Mouse (Mus musculus) forebrain, embryonic 14.5 days (tissue): Measurements from ENCODE around the gene Kif7. TPM values are rescaled to one million over a fixed set of nuclear protein-coding genes. Genes with fewer than 3 reads are reported as not detected.

Source experiments
- ATAC-seq: fragments of 200-750 bp; cut with Nextera tagmentation; 2 replicates; pipeline ENCODE4 v1.8.0; 2017; ENCODE audit warnings: mild to moderate bottlenecking, moderate library complexity
- DNase-seq: peaks from one replicate; pipeline ENCODE4 v3.0.0-alpha.2; 2015; ENCODE audit warnings: low spot score
- H3K27ac ChIP-seq: fragments of 300-500 bp; sonication (generic); 2 replicates; pipeline ENCODE4 v1.5.1; 2014; ENCODE audit warnings: low read depth, mild to moderate bottlenecking, control low read depth, low read length, moderate library complexity
- H3K27me3 ChIP-seq: fragments of 300-500 bp; sonication (generic); replicated peaks from 2 replicates; pipeline ENCODE4 v1.6.1; 2014; ENCODE audit warnings: low read length, control low read depth, mixed read lengths; ENCODE audit not compliant: control insufficient read depth, insufficient read depth
- H3K36me3 ChIP-seq: fragments of 300-500 bp; sonication (generic); 2 replicates; pipeline ENCODE4 v1.6.1; 2014; ENCODE audit warnings: low read length, control low read depth; ENCODE audit not compliant: control insufficient read depth, insufficient read depth
- H3K4me1 ChIP-seq: fragments of 300-500 bp; sonication (generic); 2 replicates; pipeline ENCODE4 v1.6.1; 2014; ENCODE audit warnings: antibody characterized with exemption, low read length, control low read depth; ENCODE audit not compliant: control insufficient read depth, insufficient read depth
- H3K4me2 ChIP-seq: fragments of 300-500 bp; sonication (generic); 2 replicates; pipeline ENCODE4 v1.6.1; 2014; ENCODE audit warnings: mild to moderate bottlenecking, control low read depth, low read length
- H3K4me3 ChIP-seq: fragments of 300-500 bp; sonication (generic); 2 replicates; pipeline ENCODE4 v1.5.1; 2014; ENCODE audit warnings: low read depth, low read length, control low read depth
- H3K9ac ChIP-seq: fragments of 300-500 bp; sonication (generic); 2 replicates; pipeline ENCODE4 v1.6.1; 2014; ENCODE audit warnings: mild to moderate bottlenecking, low read length, control low read depth, moderate library complexity
- H3K9me3 ChIP-seq: fragments of 300-500 bp; sonication (generic); replicated peaks from 2 replicates; pipeline ENCODE4 v1.6.1; 2016; ENCODE audit warnings: low read length, control low read depth, mixed read lengths; ENCODE audit not compliant: control insufficient read depth
- WGBS: fragments of 180-500 bp; shearing (Covaris S2); extraction: QIAGEN DNeasy Blood & Tissue Kit; methylation state at CpG from one replicate; pipeline ENCODE4 v1.1.7; 2014; 5-methylcytosine and 5-hydroxymethylcytosine counted together
- polyA plus RNA-seq: library from polyadenylated mRNA; unstranded; fragments of >200 nt; fragmentation: Nextera tagmentation; extraction: Ambion mirVana; gene quantifications from 2 replicates; pipeline ENCODE4 v1.2.1, GENCODE M21; 2014

Kif7 gene
- polyA plus RNA-seq, 1 experiment from 2014 or later = 1.9 TPM

GRCm38 (mm10) chr7:79744051-79744450, 28.5 kb upstream of the Kif7 start:
- Histone ChIP-seq H3K4me3 (no peak overlapping the region), H3K9ac (no peak overlapping the region), H3K4me2 (no peak overlapping the region), H3K27ac (no peak overlapping the region), H3K27me3 (no peaks in the 10 kb centered on the region), H3K36me3 (no peaks in the 10 kb centered on the region), H3K4me1 (peaks cover 6% of the 10 kb centered on the region), H3K9me3 (no peaks in the 10 kb centered on the region)
- ATAC-seq = no peak
- no peak for DNase-seq
- 91% methylated on average over 9 of the region's 9 CpGs for WGBS

- Histone ChIP-seq H3K27ac (no peak within 1 kb of the TSS), H3K27me3 (no peaks in the 10 kb centered on the region), H3K4me1 (peaks cover 6% of the 10 kb centered on the region), H3K36me3 (no peaks in the 10 kb centered on the region), H3K4me3 (peak within 1 kb of the TSS; percentile 69), H3K9me3 (no peaks in the 10 kb centered on the region), H3K4me2 (peak within 1 kb of the TSS; percentile 97), H3K9ac (peak within 1 kb of the TSS; percentile 70)
- DNase-seq (peak; percentile 93), ATAC-seq (peak; percentile 93)
- 3% methylated on average over 46 of the region's 46 CpGs for WGBS
Observed at GRCm38 (mm10) chr7:79742659-79743536, 27.4 kb upstream of the Kif7 start, which contains the start of the genes Pex11a and Wdr93. Gene Pex11a (minus strand): TSS chr7:79743131. Gene Wdr93 (plus strand): TSS chr7:79743163.

- Histone ChIP-seq H3K9ac (peak overlapping the region; percentile 70), H3K4me2 (peak overlapping the region; percentile 97), H3K4me3 (peak overlapping the region; percentile 69), H3K27me3 (no peaks in the 10 kb centered on the region), H3K9me3 (no peaks in the 10 kb centered on the region), H3K4me1 (peaks cover 6% of the 10 kb centered on the region), H3K36me3 (peaks cover 5% of the 10 kb centered on the region), H3K27ac (no peak overlapping the region)
- ATAC-seq = no peak
- 22% methylated on average over 11 of the region's 11 CpGs for WGBS
- DNase-seq = no peak
Observed at GRCm38 (mm10) chr7:79742277-79742658, 26.7 kb upstream of the Kif7 start.

- no peak overlapping the region for H3K27ac ChIP-seq
- ATAC-seq (no peak), DNase-seq (no peak)
- no peak overlapping the region for H3K9ac ChIP-seq
- H3K36me3 ChIP-seq = peaks cover 17% of the 10 kb centered on the region
- H3K4me3 ChIP-seq = no peak overlapping the region
- peaks cover 6% of the 10 kb centered on the region for H3K4me1 ChIP-seq
- no peaks in the 10 kb centered on the region for H3K9me3 ChIP-seq
- H3K27me3 ChIP-seq = no peaks in the 10 kb centered on the region
- no peak overlapping the region for H3K4me2 ChIP-seq
- whole genome bisulfite sequencing = 82% methylated on average over 4 of the region's 4 CpGs
Observed at GRCm38 (mm10) chr7:79740279-79740678, 24.8 kb upstream of the Kif7 start.

GRCm38 (mm10) chr7:79738913-79739312, 23.4 kb upstream of the Kif7 start:
- WGBS = 93% methylated on average over 2 of the region's 2 CpGs
- ATAC-seq = no peak
- Histone ChIP-seq H3K4me1 (peaks cover 6% of the 10 kb centered on the region), H3K27me3 (no peaks in the 10 kb centered on the region), H3K27ac (no peak overlapping the region), H3K4me2 (no peak overlapping the region), H3K36me3 (peaks cover 21% of the 10 kb centered on the region), H3K9ac (no peak overlapping the region), H3K4me3 (no peak overlapping the region), H3K9me3 (no peaks in the 10 kb centered on the region)
- DNase-seq = no peak

- ATAC-seq (no peak), DNase-seq (no peak)
- Histone ChIP-seq H3K4me3 (no peak overlapping the region), H3K9me3 (no peaks in the 10 kb centered on the region), H3K9ac (no peak overlapping the region), H3K27me3 (no peaks in the 10 kb centered on the region), H3K4me2 (no peak overlapping the region), H3K27ac (no peak overlapping the region), H3K36me3 (peaks cover 21% of the 10 kb centered on the region), H3K4me1 (no peaks in the 10 kb centered on the region)
- 93% methylated on average over 14 of the region's 14 CpGs for WGBS
Observed at GRCm38 (mm10) chr7:79736511-79736910, 21.0 kb upstream of the Kif7 start.

GRCm38 (mm10) chr7:79734563-79734962, 19.0 kb upstream of the Kif7 start:
- Histone ChIP-seq H3K9me3 (no peaks in the 10 kb centered on the region), H3K4me3 (no peak overlapping the region), H3K27me3 (no peaks in the 10 kb centered on the region), H3K4me1 (no peaks in the 10 kb centered on the region), H3K4me2 (no peak overlapping the region), H3K36me3 (peaks cover 21% of the 10 kb centered on the region), H3K27ac (no peak overlapping the region), H3K9ac (no peak overlapping the region)
- WGBS = 78% methylated on average over 8 of the region's 8 CpGs
- ATAC-seq (no peak), DNase-seq (no peak)

- no peak within 1 kb of the TSS for H3K27ac ChIP-seq
- ATAC-seq (no peak), DNase-seq (no peak)
- H3K4me1 ChIP-seq = no peaks in the 10 kb centered on the region
- H3K4me2 ChIP-seq = no peak within 1 kb of the TSS
- H3K4me3 ChIP-seq = no peak within 1 kb of the TSS
- no peak within 1 kb of the TSS for H3K9ac ChIP-seq
- H3K9me3 ChIP-seq = no peaks in the 10 kb centered on the region
- H3K27me3 ChIP-seq = no peaks in the 10 kb centered on the region
- 66% methylated on average over 4 of the region's 4 CpGs for WGBS
- peaks cover 20% of the 10 kb centered on the region for H3K36me3 ChIP-seq
Observed at GRCm38 (mm10) chr7:79732622-79733021, 17.1 kb upstream of the Kif7 start, which contains the start of gene Plin1. Gene Plin1 (minus strand): TSS chr7:79732903.

- no peaks in the 10 kb centered on the region for H3K27me3 ChIP-seq
- no peak overlapping the region for H3K27ac ChIP-seq
- H3K4me1 ChIP-seq = no peaks in the 10 kb centered on the region
- no peaks in the 10 kb centered on the region for H3K9me3 ChIP-seq
- ATAC-seq (no peak), DNase-seq (no peak)
- no peak overlapping the region for H3K9ac ChIP-seq
- no peak overlapping the region for H3K4me2 ChIP-seq
- 69% methylated on average over 13 of the region's 13 CpGs for WGBS
- 0 out of 2 replicates have a peak, but pooled peaks cover 9% of the 10 kb centered on the region for H3K36me3 ChIP-seq
- no peak overlapping the region for H3K4me3 ChIP-seq
Observed at GRCm38 (mm10) chr7:79731438-79731837, 15.9 kb upstream of the Kif7 start.
